Mouse (Mus musculus): Measurements from ENCODE around the gene Lamb1.

GRCm38 (mm10) chr12:31270361-31270760 is 5.3 kb downstream of the Lamb1 start:
- TF ChIP-seq BHLHE40 (IDR thresholded peaks at IDR 0.05; ENCODE audit: low read depth, low read length) (no peak), ZC3H11A (IDR thresholded peaks at IDR 0.05; ENCODE audit: low read depth, low read length) (no peak), CTCF (conservative IDR thresholded peaks at IDR 0.05 in 1 of 2, IDR thresholded peaks at IDR 0.05 in 1 of 2; ENCODE audit: low read depth in 2 of 2, low read length in 2 of 2) (no peak), NRF1 (IDR thresholded peaks at IDR 0.05; ENCODE audit: low read depth, low read length) (no peak), USF1 (IDR thresholded peaks at IDR 0.05; ENCODE audit: low read depth, low read length) (no peak), POLR2A (IDR thresholded peaks at IDR 0.05; ENCODE audit: low read depth, low read length) (no peak), UBTF (IDR thresholded peaks at IDR 0.05; ENCODE audit: low read depth, low read length) (no peak)
